Mouse (Mus musculus) kidney, postnatal 36 days (tissue): Measurements from ENCODE around the gene Slc6a12.

Source experiments
- DNase-seq, 2 experiments: peaks; one replicate each; pipeline ENCODE4 v3.0.0; 2021 to 2022; ENCODE audit warnings: mixed read lengths in 2 of 2

Slc6a12 gene

GRCm38 (mm10) chr6:121343771-121344123, 871 bp downstream of the Slc6a12 start:
- DNase-seq, result no peak

GRCm38 (mm10) chr6:121344329-121344728, 1.5 kb downstream of the Slc6a12 start:
- DNase-seq, result no peak

- no peak for DNase-seq
Measured at GRCm38 (mm10) chr6:121346428-121346827, 3.6 kb downstream of the Slc6a12 start.

- DNase-seq, result no peak
Measured at GRCm38 (mm10) chr6:121352276-121352675, 9.4 kb downstream of the Slc6a12 start.

GRCm38 (mm10) chr6:121356041-121356440, 13.2 kb downstream of the Slc6a12 start:
- no peak for DNase-seq

GRCm38 (mm10) chr6:121357232-121357631, 14.4 kb downstream of the Slc6a12 start:
- DNase-seq, result no peak

GRCm38 (mm10) chr6:121363061-121363460, 20.2 kb downstream of the Slc6a12 start:
- no peak for DNase-seq

GRCm38 (mm10) chr6:121363956-121364355, 21.1 kb downstream of the Slc6a12 start:
- DNase-seq, result peak; percentile 69 to 78

- DNase-seq, result peak in 1 of 2 experiments; percentile 69
Measured at GRCm38 (mm10) chr6:121366537-121366936, 23.7 kb downstream of the Slc6a12 start.

GRCm38 (mm10) chr6:121367099-121367498, 24.2 kb downstream of the Slc6a12 start:
- DNase-seq, result no peak

GRCm38 (mm10) chr6:121371197-121371980, 28.5 kb downstream of the Slc6a12 start:
- peak; percentile 65 to 77 for DNase-seq

- DNase-seq, result no peak
Measured at GRCm38 (mm10) chr6:121376159-121376558, 33.3 kb downstream of the Slc6a12 start.

GRCm38 (mm10) chr6:121378256-121378655, 35.4 kb downstream of the Slc6a12 start:
- DNase-seq, result no peak

GRCm38 (mm10) chr6:121380576-121380975, 37.7 kb downstream of the Slc6a12 start:
- DNase-seq, result no peak

- no peak for DNase-seq
Measured at GRCm38 (mm10) chr6:121382071-121382470, 39.2 kb downstream of the Slc6a12 start.

- no peak for DNase-seq
Measured at GRCm38 (mm10) chr6:121385397-121385796, 42.5 kb downstream of the Slc6a12 start.

GRCm38 (mm10) chr6:121392610-121393252, 49.9 kb downstream of the Slc6a12 start:
- DNase-seq, result no peak

GRCm38 (mm10) chr6:121401140-121401539, 58.3 kb downstream of the Slc6a12 start:
- DNase-seq, result no peak

GRCm38 (mm10) chr6:121401826-121402660, 59.2 kb downstream of the Slc6a12 start:
- no peak for DNase-seq

GRCm38 (mm10) chr6:121402661-121403244, 59.9 kb downstream of the Slc6a12 start:
- no peak for DNase-seq

GRCm38 (mm10) chr6:121405311-121405710, 62.4 kb downstream of the Slc6a12 start:
- no peak for DNase-seq

GRCm38 (mm10) chr6:121407571-121408011, 64.7 kb downstream of the Slc6a12 start:
- no peak for DNase-seq
